Mouse (Mus musculus) brain, embryonic 14.5 days (tissue): Measurements from ENCODE around the gene Kcnma1. TPM values are rescaled to one million over a fixed set of nuclear protein-coding genes. Genes with fewer than 3 reads are reported as not detected.

Experiments used
- DNase-seq: peaks from one replicate; pipeline ENCODE4 v3.0.0-alpha.2; 2011; ENCODE audit warnings: low read depth
- CTCF ChIP-seq: fragments of 200-500 bp; IDR thresholded peaks from 2 replicates; pipeline ENCODE4 v1.5.1; 2012; ENCODE audit warnings: inconsistent platforms, mild to moderate bottlenecking, moderate library complexity, borderline replicate concordance; ENCODE audit not compliant: insufficient read depth, insufficient read length; ENCODE audit errors: extremely low read depth
- POLR2A ChIP-seq: fragments of 200-500 bp; IDR thresholded peaks from 2 replicates; pipeline ENCODE4 v1.6.1; 2012; ENCODE audit warnings: mild to moderate bottlenecking, inconsistent platforms, borderline replicate concordance; ENCODE audit not compliant: poor library complexity, insufficient read depth, insufficient read length, severe bottlenecking; ENCODE audit errors: extremely low read depth
- polyA plus RNA-seq: library from polyadenylated mRNA; depleted of rRNA; stranded (reverse); fragments of >200 nt; gene quantifications from 2 replicates; pipeline ENCODE4 v1.2.3, GENCODE M21; 2012

The Kcnma1 gene
- polyA plus RNA-seq, 1 experiment: 18.3 TPM

DNA sequence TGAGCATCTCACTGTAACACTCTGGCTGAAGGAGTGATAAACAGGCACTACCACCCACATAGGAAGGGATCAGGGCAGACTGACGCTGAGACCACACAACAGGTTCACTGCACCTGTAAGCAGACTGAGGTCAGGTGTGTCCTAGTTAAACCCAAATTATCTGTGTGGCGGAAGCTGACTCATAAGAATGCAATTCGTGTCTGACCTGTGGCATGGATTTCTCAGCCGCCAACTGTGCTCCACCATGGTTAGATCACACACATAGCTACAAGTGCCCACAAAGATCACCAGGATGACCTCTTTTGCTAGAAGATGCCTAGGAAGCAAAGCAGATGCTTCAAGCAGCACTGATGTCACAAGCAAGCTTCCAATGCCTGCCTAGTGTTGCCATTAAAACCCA is 128.2 kb downstream of the Kcnma1 start:
- DNase-seq: no peak
- TF ChIP-seq POLR2A (no peak), CTCF (no peak)

DNA sequence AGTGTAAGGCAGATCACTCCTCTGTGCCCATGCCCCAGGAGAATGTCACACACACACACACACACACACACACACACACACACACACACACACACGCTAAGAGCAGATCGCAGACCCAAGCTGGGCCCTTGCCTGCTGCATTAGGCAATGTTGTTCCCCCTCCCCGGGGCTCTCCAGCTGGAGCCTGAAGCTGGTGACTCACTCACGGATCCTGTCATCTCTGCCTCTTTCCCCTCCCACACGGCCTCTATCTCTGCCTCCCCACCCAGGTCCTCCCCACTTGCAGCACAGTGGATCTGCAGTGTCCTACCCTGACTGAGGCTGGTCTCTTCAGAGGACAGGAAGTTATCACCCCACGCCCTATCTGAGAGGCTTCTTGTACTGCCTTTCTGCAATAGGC is 128.8 kb downstream of the Kcnma1 start:
- DNase-seq: no peak

GRCm38 (mm10) chr14:23885071-23885470 is 129.2 kb downstream of the Kcnma1 start:
- TF ChIP-seq POLR2A: no peak
- no peak for TF ChIP-seq CTCF

More for the DNA sequence above, 128.8 kb downstream of the Kcnma1 start:
- TF ChIP-seq CTCF (no peak), POLR2A (no peak)

GRCm38 (mm10) chr14:23882001-23882400 is 132.3 kb downstream of the Kcnma1 start:
- TF ChIP-seq POLR2A (no peak), CTCF (no peak)

More at GRCm38 (mm10) chr14:23885071-23885470, 129.2 kb downstream of the Kcnma1 start:
- DNase-seq: no peak

GRCm38 (mm10) chr14:23879331-23879730 is 135.0 kb downstream of the Kcnma1 start:
- TF ChIP-seq CTCF: no peak
- no peak for TF ChIP-seq POLR2A
- no peak for DNase-seq

More at GRCm38 (mm10) chr14:23882001-23882400, 132.3 kb downstream of the Kcnma1 start:
- no peak for DNase-seq

GRCm38 (mm10) chr14:23877561-23877960 is 136.7 kb downstream of the Kcnma1 start:
- TF ChIP-seq POLR2A: no peak
- no peak for TF ChIP-seq CTCF
- no peak for DNase-seq

GRCm38 (mm10) chr14:23874545-23874944 is 139.7 kb downstream of the Kcnma1 start:
- DNase-seq: no peak
- TF ChIP-seq CTCF: no peak
- TF ChIP-seq POLR2A: no peak

DNA sequence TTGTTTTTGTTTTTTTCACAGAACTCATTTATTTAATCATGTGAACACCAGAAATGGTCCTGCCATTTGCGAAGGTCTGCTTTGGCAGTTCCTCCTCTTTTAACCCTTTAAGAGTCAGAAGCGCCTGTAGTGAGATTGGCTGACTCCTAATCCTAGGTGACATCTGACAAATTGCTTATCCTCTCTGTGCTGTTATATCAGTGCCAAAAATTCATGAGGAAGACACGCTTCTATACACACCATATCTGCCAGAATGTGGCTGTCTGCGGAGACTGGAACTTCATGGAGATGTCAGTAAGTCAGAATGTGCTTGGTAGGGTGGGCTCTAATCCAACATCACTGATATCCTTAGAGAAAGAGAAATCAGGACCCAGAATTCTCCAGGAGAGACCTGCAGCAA is 157.3 kb downstream of the Kcnma1 start:
- no peak for DNase-seq
- no peak for TF ChIP-seq POLR2A
- no peak for TF ChIP-seq CTCF

- DNase-seq: no peak
- TF ChIP-seq CTCF: no peak
Observed at GRCm38 (mm10) chr14:23854946-23855345, 159.3 kb downstream of the Kcnma1 start.

- peak; percentile 51 for DNase-seq
- TF ChIP-seq CTCF (no peak), POLR2A (no peak)
Observed at GRCm38 (mm10) chr14:23848529-23849141, 165.7 kb downstream of the Kcnma1 start.

GRCm38 (mm10) chr14:23846706-23847105 is 167.6 kb downstream of the Kcnma1 start:
- TF ChIP-seq CTCF (no peak), POLR2A (no peak)

DNA sequence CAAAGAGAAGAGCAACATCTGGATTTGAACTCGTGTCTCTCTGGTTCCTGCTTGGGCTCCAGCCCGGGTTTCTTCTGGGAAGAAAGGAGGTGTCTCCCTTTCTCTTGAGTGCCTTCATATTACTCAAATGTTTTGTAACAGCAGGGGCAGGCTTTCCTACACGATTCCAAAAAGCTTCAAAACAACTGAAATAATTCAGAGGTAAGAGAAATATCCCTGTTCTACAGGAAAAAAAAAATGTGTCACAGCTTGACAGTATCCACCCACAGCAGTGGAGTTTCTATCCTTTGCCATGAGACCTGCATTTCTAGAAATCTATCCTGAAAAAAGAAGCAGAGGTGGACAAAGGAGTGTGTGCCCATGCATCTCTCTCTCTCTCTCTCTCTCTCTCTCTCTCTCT is 172.3 kb downstream of the Kcnma1 start:
- DNase-seq: no peak
- TF ChIP-seq CTCF: no peak
- TF ChIP-seq POLR2A: no peak

More at GRCm38 (mm10) chr14:23846706-23847105, 167.6 kb downstream of the Kcnma1 start:
- DNase-seq: no peak

- DNase-seq: no peak
- TF ChIP-seq CTCF (no peak), POLR2A (no peak)
Observed at GRCm38 (mm10) chr14:23839613-23840012, 174.7 kb downstream of the Kcnma1 start.
